Mouse (Mus musculus): ENCODE results near the gene Slc7a7. TPM values are rescaled to one million over a fixed set of nuclear protein-coding genes. Genes with fewer than 3 reads are reported as not detected.

The Slc7a7 gene
- polyA plus RNA-seq, 1 experiment from 2014 or later = 4.3 TPM

DNA sequence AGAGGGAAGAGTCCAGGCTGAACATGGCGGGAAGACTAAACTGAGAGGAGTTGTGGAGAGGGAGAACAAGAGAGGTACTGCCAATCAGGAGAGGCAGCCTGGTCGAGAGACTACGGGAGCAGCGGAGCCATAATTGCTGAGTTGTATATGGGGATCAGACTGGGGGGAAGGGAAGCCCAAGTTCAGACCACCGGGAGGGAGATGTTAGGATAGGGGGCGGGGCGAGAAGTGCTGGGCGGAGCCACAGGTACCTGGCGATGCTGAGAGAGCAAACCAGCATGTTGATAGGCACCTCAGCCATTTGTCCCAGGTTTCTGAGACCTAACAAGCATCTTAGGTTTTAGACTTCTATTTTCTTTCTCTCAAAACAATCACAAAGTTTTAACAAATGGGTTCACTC, 88.4 kb downstream of the Slc7a7 start:
- no peaks in the 10 kb centered on the region for H3K36me3 ChIP-seq (ENCODE audit: control insufficient read depth, insufficient read depth, low read length)
- H3K4me2 ChIP-seq (ENCODE audit: low read length) = no peak overlapping the region
- no peak overlapping the region for H3K27ac ChIP-seq (ENCODE audit: low read length)
- no peak overlapping the region for H3K9ac ChIP-seq (ENCODE audit: low read depth, low read length)
- no peak overlapping the region for H3K4me3 ChIP-seq (ENCODE audit: low read depth, low read length)
- ATAC-seq = no peak
- H3K4me1 ChIP-seq (ENCODE audit: control insufficient read depth, insufficient read depth, low read length) = no peaks in the 10 kb centered on the region
- no peaks in the 10 kb centered on the region for H3K27me3 ChIP-seq (ENCODE audit: control insufficient read depth, insufficient read depth, low read depth, low read length)
- WGBS = 54% methylated on average over 9 of the region's 9 CpGs
- H3K9me3 ChIP-seq (replicated peaks; ENCODE audit: control insufficient read depth, low read length, poor library complexity, severe bottlenecking) = no peaks in the 10 kb centered on the region

DNA sequence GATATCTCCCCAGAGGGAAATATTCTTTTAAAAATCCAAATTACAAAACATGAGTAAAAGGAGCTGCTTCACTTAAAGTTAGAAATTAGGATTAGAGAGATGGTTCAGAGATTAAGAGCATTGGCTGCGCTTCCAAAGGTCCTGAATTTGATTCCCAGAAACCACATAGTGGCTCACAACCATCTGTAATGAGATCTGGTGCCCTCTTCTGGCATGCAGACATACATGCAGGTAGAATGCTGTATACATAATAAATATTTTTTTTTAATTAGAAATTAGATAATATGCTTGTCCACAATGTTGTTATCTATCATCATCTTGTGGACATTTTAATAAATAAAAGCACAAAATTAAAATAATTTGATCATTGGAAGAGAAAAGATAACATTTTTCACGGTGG, 89.0 kb downstream of the Slc7a7 start:
- no peak for ATAC-seq
- H3K9ac ChIP-seq (ENCODE audit: low read depth, low read length) = no peak overlapping the region
- no peaks in the 10 kb centered on the region for H3K9me3 ChIP-seq (replicated peaks; ENCODE audit: control insufficient read depth, low read length, poor library complexity, severe bottlenecking)
- no peaks in the 10 kb centered on the region for H3K4me1 ChIP-seq (ENCODE audit: control insufficient read depth, insufficient read depth, low read length)
- WGBS = 79% methylated on average over 2 of the region's 2 CpGs
- no peaks in the 10 kb centered on the region for H3K36me3 ChIP-seq (ENCODE audit: control insufficient read depth, insufficient read depth, low read length)
- H3K27ac ChIP-seq (ENCODE audit: low read length) = no peak overlapping the region
- H3K27me3 ChIP-seq (ENCODE audit: control insufficient read depth, insufficient read depth, low read depth, low read length) = no peaks in the 10 kb centered on the region
- no peak overlapping the region for H3K4me2 ChIP-seq (ENCODE audit: low read length)
- H3K4me3 ChIP-seq (ENCODE audit: low read depth, low read length) = no peak overlapping the region

DNA sequence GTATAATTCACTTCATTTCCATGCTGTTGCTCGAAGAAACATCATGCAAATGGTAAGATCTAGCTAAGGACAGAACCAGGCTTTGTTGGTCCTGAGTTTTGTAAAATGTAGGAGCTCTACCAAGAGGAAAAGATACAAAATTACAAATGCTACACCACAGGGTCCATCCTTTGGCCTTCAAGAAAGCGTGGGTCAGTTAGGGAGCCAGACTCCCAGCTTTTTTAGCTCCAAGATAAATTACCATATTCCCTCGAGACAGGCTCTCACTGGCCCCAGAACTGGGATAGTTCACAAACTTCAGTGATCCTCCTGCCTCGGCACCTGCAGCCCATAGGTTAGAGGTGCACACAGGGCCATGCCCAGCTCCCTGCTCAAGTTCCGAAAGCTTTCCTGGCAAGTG, 93.1 kb downstream of the Slc7a7 start:
- Histone ChIP-seq H3K4me2 (ENCODE audit: low read length) (no peak overlapping the region), H3K9me3 (replicated peaks; ENCODE audit: control insufficient read depth, low read length, poor library complexity, severe bottlenecking) (no peaks in the 10 kb centered on the region), H3K27me3 (ENCODE audit: control insufficient read depth, insufficient read depth, low read depth, low read length) (no peaks in the 10 kb centered on the region), H3K4me3 (ENCODE audit: low read depth, low read length) (no peak overlapping the region), H3K9ac (ENCODE audit: low read depth, low read length) (no peak overlapping the region), H3K27ac (ENCODE audit: low read length) (no peak overlapping the region), H3K36me3 (ENCODE audit: control insufficient read depth, insufficient read depth, low read length) (no peaks in the 10 kb centered on the region), H3K4me1 (ENCODE audit: control insufficient read depth, insufficient read depth, low read length) (no peaks in the 10 kb centered on the region)
- WGBS = 83% methylated on average over 5 of the region's 5 CpGs
- ATAC-seq = no peak

DNA sequence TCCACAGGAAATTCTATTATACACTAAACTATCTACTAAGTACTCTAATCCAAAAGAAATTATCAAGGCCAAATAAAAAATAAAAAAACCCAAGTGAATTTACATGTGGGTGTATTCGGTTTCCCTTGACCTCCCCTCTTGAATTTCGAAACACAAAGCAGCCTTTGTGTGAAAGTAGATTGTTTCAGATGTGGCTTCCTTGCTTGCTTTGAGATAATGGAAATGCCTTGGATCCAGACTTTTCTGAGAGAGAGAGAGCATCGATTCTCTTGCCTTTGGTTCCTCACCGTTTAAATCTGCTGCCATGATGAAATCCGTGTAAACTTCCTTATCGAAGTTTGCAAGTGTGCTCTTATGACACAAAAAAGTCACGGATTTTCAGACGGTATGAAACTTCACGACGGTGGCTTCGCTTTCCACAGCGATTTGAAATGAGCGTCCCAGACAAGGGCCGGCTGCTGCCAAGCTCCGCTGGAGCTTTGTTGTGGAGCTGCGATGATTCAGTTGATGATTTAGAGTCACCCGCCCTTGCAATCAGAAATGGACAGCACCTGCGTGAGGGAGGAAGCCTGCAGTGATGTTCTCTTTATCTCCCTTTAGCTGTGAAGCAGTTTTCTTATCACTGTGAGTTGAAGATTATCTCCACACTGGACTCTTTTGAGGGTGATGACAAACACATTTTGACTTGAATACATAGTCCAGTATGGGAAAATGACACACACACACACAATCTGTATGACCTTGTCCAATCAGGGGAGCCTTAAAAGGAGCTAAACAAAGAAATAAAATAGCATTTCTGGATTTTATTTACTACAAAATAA, 95.8 kb downstream of the Slc7a7 start:
- Histone ChIP-seq H3K27ac (ENCODE audit: low read length) (no peak overlapping the region), H3K9ac (ENCODE audit: low read depth, low read length) (no peak overlapping the region), H3K9me3 (replicated peaks; ENCODE audit: control insufficient read depth, low read length, poor library complexity, severe bottlenecking) (no peaks in the 10 kb centered on the region), H3K4me1 (ENCODE audit: control insufficient read depth, insufficient read depth, low read length) (no peaks in the 10 kb centered on the region), H3K36me3 (ENCODE audit: control insufficient read depth, insufficient read depth, low read length) (no peaks in the 10 kb centered on the region), H3K4me3 (ENCODE audit: low read depth, low read length) (no peak overlapping the region), H3K4me2 (ENCODE audit: low read length) (no peak overlapping the region), H3K27me3 (ENCODE audit: control insufficient read depth, insufficient read depth, low read depth, low read length) (no peaks in the 10 kb centered on the region)
- ATAC-seq = no peak
- 65% methylated on average over 18 of the region's 18 CpGs for WGBS

Other genes starting within 250 kb of the Slc7a7 start
- gene Dad1, start 163.7 kb downstream of the Slc7a7 start, polyA plus RNA-seq (2015; fragmentation: Nextera tagmentation; extraction: Ambion mirVana) = 325 and 344 TPM in 2 replicates
- gene Abhd4, start 163.6 kb downstream of the Slc7a7 start, polyA plus RNA-seq (2015; fragmentation: Nextera tagmentation; extraction: Ambion mirVana) = 45.0 and 58.8 TPM in 2 replicates
- not detected in 2 replicates for gene Olfr49, start 132.8 kb downstream of the Slc7a7 start, polyA plus RNA-seq (2015; fragmentation: Nextera tagmentation; extraction: Ambion mirVana)
- 51.8 and 53.1 TPM in 2 replicates for gene Oxa1l, start 56.9 kb downstream of the Slc7a7 start, polyA plus RNA-seq (2015; fragmentation: Nextera tagmentation; extraction: Ambion mirVana)
- gene Mrpl52, start 9.1 kb upstream of the Slc7a7 start, polyA plus RNA-seq (2015; fragmentation: Nextera tagmentation; extraction: Ambion mirVana) = 247 and 252 TPM in 2 replicates
- 43.5 and 43.9 TPM in 2 replicates for gene Mmp14, start 13.8 kb upstream of the Slc7a7 start, polyA plus RNA-seq (2015; fragmentation: Nextera tagmentation; extraction: Ambion mirVana)
- gene Lrp10, start 46.4 kb upstream of the Slc7a7 start, polyA plus RNA-seq (2015; fragmentation: Nextera tagmentation; extraction: Ambion mirVana) = 26.9 and 28.2 TPM in 2 replicates
- 46.0 and 48.9 TPM in 2 replicates for gene Rem2, start 58.3 kb upstream of the Slc7a7 start, polyA plus RNA-seq (2015; fragmentation: Nextera tagmentation; extraction: Ambion mirVana)
- gene Prmt5, start 99.7 kb upstream of the Slc7a7 start, polyA plus RNA-seq (2015; fragmentation: Nextera tagmentation; extraction: Ambion mirVana) = 105 and 106 TPM in 2 replicates
- gene Haus4, start 136.8 kb upstream of the Slc7a7 start, polyA plus RNA-seq (2015; fragmentation: Nextera tagmentation; extraction: Ambion mirVana) = 12.9 and 13.1 TPM in 2 replicates
- gene Ajuba, start 159.8 kb upstream of the Slc7a7 start, polyA plus RNA-seq (2015; fragmentation: Nextera tagmentation; extraction: Ambion mirVana) = 4.6 and 5.5 TPM in 2 replicates
- gene 4931414P19Rik, start 188.2 kb upstream of the Slc7a7 start, polyA plus RNA-seq (2015; fragmentation: Nextera tagmentation; extraction: Ambion mirVana) = 5.2 and 5.6 TPM in 2 replicates
- 412 and 432 TPM in 2 replicates for gene Psmb5, start 200.2 kb upstream of the Slc7a7 start, polyA plus RNA-seq (2015; fragmentation: Nextera tagmentation; extraction: Ambion mirVana)
- gene Psmb11, start 203.7 kb upstream of the Slc7a7 start, polyA plus RNA-seq (2015; fragmentation: Nextera tagmentation; extraction: Ambion mirVana) = 0.06 TPM in 1 of 2 replicates, not detected in the other
- not detected in 2 replicates for gene Gm17606, start 223.2 kb upstream of the Slc7a7 start, polyA plus RNA-seq (2015; fragmentation: Nextera tagmentation; extraction: Ambion mirVana)
- 9.6 and 11.2 TPM in 2 replicates for gene Cdh24, start 223.6 kb upstream of the Slc7a7 start, polyA plus RNA-seq (2015; fragmentation: Nextera tagmentation; extraction: Ambion mirVana)

Data from midbrain, embryonic 16.5 days (tissue).